Mouse (Mus musculus): Measurements from ENCODE around the gene Amph. TPM values are rescaled to one million over a fixed set of nuclear protein-coding genes. Genes with fewer than 3 reads are reported as not detected.
A peak's percentile ranks its signal among the peaks of the same experiment; 100 is the strongest.

Gene Amph
- total RNA-seq, 4 experiments from 2014 or later: 180 to 199 (median 188) TPM

DNA sequence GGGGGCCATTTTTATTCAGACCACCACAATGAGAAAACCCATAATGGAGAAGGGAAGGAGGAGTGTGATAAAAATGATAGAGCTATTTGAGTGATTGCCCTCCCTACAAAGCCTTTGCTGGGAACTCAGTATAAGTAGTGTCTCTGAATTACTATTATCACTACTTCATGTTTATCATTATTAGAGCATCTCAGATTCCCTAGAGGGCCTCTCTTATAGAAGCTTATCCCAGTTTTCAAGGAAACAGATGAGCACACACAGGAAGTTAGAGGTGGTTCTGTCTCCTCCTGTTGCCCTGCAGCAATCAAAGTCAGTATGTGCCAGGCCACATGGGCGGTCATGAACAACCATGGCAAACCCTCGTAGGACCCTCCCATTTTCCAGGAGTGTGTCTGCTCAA lies 190.5 kb downstream of the Amph start:
- DNase-seq (ENCODE audit: low spot score in 2 of 2): no peak

DNA sequence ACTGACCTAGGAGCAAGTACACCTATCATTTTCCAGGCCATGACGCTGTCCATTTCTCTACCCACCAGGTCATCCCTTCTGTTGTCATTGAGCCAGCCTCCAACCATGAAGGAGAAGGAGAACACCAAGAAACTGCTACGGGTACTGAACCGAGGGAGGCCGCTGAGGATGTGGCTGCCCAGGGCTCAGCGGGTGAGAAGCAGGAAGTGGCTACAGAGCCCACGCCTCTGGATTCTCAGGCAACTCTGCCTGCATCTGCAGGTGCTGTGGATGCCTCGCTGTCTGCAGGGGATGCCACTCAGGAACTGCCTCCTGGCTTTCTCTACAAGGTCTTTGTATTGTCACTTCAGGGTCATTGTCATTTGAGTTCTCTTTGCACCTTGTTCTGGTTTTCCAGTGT lies 191.1 kb downstream of the Amph start:
- DNase-seq (ENCODE audit: low spot score in 2 of 2): no peak

GRCm38 (mm10) chr13:19139771-19140170 lies 191.8 kb downstream of the Amph start:
- no peak for DNase-seq (ENCODE audit: low spot score in 2 of 2)

GRCm38 (mm10) chr13:19143766-19144165 lies 195.8 kb downstream of the Amph start:
- DNase-seq (ENCODE audit: low spot score in 2 of 2): no peak

- no peak for DNase-seq (ENCODE audit: low spot score in 2 of 2)
Observed at GRCm38 (mm10) chr13:19147468-19147867, 199.5 kb downstream of the Amph start.

GRCm38 (mm10) chr13:19149574-19149973 lies 201.6 kb downstream of the Amph start:
- DNase-seq (ENCODE audit: low spot score in 2 of 2): no peak

GRCm38 (mm10) chr13:19150438-19151301 lies 202.7 kb downstream of the Amph start:
- no peak for DNase-seq (ENCODE audit: low spot score in 2 of 2)

DNA sequence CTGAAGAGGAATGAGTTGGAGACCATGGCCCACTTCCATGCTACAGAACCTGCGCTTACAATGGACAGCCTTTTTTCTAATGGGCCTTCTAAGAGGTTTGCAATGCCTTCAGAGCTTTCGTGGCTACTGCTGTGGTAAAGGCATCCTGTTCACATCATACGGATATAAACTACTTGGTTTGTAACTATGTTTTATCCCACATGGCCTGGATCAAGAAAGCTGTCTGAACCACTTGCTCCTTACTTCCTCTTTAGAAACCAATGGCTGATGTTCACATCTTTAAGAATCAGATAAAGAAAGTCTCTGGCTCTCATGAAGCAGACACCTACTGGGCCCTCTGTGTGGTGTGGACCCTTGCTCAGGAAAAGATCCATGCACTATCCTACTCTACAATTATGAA lies 204.1 kb downstream of the Amph start:
- DNase-seq (ENCODE audit: low spot score in 2 of 2): no peak

DNA sequence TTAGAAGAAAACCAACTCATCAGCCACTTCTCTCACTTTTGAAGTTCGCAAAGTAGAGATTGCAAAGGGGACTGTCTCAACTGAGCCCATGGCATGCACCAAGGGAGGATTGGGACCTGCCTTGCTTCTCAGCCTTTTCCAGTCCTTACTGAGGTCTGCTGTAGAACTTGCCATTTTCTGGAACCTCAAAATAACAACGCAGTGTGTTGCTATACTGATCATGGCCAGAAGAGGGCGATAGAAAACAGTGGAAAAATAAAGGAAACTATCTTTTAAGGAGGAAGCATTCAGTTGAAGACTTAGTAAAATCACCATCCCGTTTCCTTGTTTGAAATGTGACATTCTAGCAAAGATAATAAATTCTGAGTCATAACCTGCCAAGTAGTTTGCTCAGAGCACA lies 210.5 kb downstream of the Amph start:
- DNase-seq (ENCODE audit: low spot score in 2 of 2): peak in 1 of 2 experiments; percentile 44

- DNase-seq (ENCODE audit: low spot score in 2 of 2): no peak
Observed at GRCm38 (mm10) chr13:19160616-19161015, 212.6 kb downstream of the Amph start.

DNA sequence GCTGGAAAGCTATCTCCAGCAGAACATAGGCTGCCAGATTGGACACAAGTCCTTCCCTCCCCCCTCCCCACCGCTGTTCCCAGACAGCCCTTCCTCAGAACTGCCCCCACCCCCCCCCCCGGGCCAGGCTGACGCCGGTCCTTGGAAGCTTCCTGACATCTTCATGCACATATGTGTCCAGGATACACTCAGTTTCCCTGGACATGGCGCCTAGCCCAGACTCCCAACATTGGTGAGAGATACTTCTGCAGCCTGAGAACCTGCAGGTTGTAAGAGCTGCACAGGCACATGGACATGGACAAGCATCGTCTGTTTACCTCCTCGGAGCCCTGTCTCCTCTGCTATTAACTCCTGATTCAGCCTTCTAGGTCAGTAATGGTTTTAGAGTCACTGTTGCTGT lies 213.1 kb downstream of the Amph start:
- DNase-seq (ENCODE audit: low spot score in 2 of 2): no peak

- DNase-seq (ENCODE audit: low spot score in 2 of 2): no peak
Observed at GRCm38 (mm10) chr13:19162120-19162519, 214.1 kb downstream of the Amph start.

GRCm38 (mm10) chr13:19177662-19178259 lies 229.8 kb downstream of the Amph start:
- peak in 1 of 2 experiments; percentile 19 for DNase-seq (ENCODE audit: low spot score in 2 of 2)

DNA sequence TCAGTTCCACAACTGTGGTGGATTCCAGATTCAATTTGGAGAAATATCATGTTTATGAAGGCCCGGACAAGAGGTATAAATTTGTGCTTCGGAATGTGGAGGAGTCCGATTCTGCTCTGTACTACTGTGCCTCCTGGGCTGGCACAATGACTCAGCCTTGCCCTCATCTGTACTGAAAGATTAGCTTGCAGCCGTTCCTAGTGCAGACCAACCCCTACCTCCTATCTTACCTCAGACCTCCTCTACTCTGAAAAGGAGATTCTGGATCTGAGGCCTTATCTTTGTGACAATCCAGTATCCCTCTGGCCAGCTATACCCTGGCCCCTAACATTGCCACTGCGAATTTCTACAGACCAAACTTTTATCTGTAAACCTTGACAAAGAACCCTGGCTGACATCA lies 230.3 kb downstream of the Amph start:
- no peak for DNase-seq (ENCODE audit: low spot score in 2 of 2)

GRCm38 (mm10) chr13:19182259-19182658 lies 234.3 kb downstream of the Amph start:
- no peak for DNase-seq (ENCODE audit: low spot score in 2 of 2)

DNA sequence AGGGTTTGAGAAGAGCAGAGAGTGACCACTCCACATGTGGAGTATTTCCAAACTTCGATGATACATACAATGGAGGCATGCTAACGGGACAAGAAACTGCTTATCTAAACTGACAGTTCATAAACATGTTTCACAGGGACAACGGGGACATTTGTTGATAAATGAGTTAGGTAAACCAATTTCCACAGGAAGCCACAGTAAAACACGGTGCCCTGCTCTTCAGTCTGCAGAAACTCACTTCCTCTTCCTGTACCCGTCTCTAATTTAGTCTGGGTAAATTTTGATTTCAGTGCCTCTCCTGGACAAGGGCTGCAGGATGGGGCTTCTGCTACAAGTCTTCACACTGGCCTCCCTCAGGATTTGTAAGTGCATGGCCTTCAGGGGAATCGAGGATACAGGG lies 242.0 kb downstream of the Amph start:
- DNase-seq (ENCODE audit: low spot score in 2 of 2): no peak

DNA sequence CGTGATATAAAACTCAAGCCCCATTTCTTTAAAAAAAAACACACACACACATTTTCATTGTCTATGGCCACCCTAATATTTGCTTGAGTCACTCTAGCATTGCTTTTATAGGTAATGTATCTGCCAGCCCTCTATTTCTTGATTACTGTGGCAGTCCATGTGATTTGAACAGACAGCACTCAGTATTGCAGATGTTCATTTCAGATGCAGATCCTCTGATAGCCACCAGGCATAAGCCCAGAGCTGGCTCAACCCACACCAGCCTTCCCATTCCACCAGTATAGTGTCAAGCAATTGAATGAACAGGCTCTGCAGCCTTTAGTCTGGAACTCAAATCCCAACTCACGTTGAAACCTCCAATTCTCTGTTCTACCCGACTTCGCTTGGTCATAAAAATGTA lies 246.8 kb downstream of the Amph start:
- no peak for DNase-seq (ENCODE audit: low spot score in 2 of 2)

- DNase-seq (ENCODE audit: low spot score in 2 of 2): no peak
Observed at GRCm38 (mm10) chr13:19195456-19195855, 247.5 kb downstream of the Amph start.

Other genes starting within 250 kb of the Amph start
- 100 to 1,000 TPM; 153 to 164 (median 154) TPM for gene Vps41, start 230.9 kb upstream of the Amph start, total RNA-seq (2022)